Mouse (Mus musculus) gonadal fat pad, adult 2 months (tissue): Measurements from ENCODE around the gene Ftl1. TPM values are rescaled to one million over a fixed set of nuclear protein-coding genes. Genes with fewer than 3 reads are reported as not detected.
"Not testable (repeated sequence)": the region's sequence is repeated elsewhere in the genome, so short reads cannot be mapped to it uniquely, and the experiment has no call there.

Source experiments
- DNase-seq: peaks from one replicate; pipeline ENCODE4 v3.0.0-alpha.2; 2012; ENCODE audit warnings: low read depth
- polyA plus RNA-seq: library from polyadenylated mRNA; depleted of rRNA; stranded (reverse); fragments of >200 nt; gene quantifications from 2 replicates; pipeline ENCODE4 v1.2.3, GENCODE M21; 2012; rRNA removed

The Ftl1 gene
- 2,754 and 3,247 TPM in 2 replicates for polyA plus RNA-seq

DNA sequence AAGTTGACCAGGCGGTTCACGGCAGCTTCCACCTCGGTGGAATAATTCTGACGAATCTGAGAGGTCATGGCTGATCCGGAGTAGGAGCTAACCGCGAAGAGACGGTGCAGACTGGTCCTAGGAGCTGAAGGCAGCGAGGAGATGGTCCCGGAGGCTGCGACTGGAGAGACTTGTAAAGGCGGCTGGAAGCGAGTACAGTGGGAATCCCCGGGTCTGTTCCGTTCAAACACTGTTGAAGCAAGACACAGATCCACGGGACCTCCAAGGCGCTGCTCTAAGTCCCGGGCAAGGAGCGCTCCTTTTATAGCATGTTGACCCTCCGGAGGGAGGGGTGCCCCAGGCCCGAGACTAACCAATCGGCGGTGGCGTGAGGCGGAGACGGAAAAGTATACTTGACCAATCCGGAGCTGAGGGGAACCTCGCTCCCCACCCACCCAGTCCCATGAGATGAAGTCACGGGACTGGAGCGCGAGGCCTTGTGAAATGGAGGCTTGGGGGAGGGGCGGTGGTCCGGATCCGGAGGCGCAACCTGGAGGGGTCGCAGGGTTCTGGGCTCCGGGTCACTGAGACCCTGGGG is at the start of gene Ftl1:
Gene Ftl1, minus strand, starts transcription at position 321 of the 577 bp plus-strand sequence.
- DNase-seq: not testable (repeated sequence)

GRCm38 (mm10) chr7:45509181-45509882 is 49.6 kb upstream of the Ftl1 start:
- DNase-seq: no peak

GRCm38 (mm10) chr7:45508561-45508960 is 48.9 kb upstream of the Ftl1 start:
- no peak for DNase-seq

GRCm38 (mm10) chr7:45507583-45507982 is 47.9 kb upstream of the Ftl1 start:
- DNase-seq: no peak

- DNase-seq: no peak
Measured at GRCm38 (mm10) chr7:45498427-45498826, 38.7 kb upstream of the Ftl1 start.

DNA sequence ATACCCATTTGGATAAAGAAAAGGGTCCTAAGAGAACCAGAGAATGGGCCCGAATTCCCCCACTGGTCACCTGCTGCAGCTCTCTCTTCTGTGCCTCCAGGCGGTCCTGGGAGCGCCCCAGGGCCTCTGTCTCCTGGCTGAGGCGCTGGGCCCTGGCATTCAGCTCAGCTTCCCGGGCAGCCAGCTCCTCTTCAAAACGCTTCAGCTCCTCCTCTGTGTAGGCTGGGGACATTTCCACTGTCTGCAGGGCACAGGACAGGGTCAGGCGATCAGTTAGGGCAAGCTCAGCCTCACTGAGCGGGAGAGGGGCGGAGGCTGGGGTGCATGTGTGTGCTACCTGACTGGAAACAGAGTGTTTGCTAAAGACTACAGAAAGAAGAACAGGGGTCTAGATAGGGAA is 34.9 kb upstream of the Ftl1 start:
- no peak for DNase-seq

GRCm38 (mm10) chr7:45492951-45493350 is 33.3 kb upstream of the Ftl1 start:
- DNase-seq: no peak

DNA sequence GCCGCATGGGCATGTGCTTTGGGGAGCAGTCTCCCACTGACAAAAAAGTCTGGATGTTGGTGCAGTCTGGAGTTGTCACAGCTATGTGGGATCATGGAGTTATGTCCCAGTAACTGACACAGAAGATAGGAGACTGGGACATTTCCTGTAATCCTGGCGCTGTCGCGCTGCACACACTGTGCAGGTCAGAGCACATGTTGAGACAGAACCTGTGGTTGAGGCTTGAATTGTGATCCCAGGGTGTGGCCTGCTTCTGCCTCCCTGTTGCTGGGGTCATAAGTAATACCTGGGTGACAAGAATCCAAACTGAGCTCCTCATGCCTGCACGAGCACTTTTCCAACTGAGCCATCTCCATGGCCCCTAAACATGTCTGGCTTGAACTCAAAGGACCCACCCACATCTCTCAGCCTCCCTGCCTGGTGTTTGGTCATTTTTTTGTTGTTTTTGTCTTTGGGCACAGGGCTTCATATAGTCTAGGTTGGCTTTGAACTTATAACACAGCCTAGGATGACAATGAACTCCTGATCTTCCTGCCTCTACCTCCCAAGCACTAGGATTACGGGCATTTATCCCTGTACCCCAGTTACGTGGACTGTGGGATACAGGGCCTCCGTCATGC is 32.7 kb upstream of the Ftl1 start:
- DNase-seq: no peak

DNA sequence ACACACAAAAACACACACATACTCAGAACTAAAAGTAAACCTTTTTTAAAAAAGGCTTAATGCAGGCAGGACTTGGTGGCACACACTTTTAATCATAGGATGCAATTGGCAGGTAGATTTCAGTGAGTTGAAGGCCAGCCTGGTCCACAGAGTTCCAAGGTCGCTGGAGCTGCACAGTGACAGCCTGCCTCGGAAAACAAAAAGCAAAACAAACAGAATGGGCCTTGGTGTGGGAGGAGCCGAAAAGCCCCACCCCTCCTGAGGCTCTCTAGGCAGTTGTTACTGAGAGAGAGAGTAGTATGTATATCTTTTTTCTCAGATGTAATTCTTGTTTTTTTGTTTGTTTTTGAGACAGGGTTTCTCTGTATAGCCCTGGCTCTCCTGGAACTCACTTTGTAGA is 31.6 kb upstream of the Ftl1 start:
- DNase-seq: no peak

GRCm38 (mm10) chr7:45490822-45491221 is 31.1 kb upstream of the Ftl1 start:
- no peak for DNase-seq

DNA sequence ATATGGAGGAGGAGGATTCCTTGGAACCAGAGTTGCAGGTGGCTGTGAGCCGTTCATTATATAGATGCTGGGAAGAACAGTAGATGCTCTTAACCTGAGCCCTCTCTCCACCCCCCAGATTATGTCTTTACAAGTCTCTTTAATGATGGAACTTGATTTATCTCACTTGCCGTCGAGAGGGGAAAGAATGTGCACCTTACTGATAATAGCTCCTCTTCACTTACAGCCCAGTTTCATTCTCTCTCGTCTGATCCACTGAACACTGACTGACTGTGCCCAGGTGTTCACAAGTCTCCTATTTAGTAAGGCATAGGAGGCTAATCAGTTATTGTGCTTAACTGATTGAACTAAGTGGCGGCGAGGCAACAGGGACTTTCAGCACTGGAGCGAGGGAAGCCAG is 29.9 kb upstream of the Ftl1 start:
- no peak for DNase-seq

DNA sequence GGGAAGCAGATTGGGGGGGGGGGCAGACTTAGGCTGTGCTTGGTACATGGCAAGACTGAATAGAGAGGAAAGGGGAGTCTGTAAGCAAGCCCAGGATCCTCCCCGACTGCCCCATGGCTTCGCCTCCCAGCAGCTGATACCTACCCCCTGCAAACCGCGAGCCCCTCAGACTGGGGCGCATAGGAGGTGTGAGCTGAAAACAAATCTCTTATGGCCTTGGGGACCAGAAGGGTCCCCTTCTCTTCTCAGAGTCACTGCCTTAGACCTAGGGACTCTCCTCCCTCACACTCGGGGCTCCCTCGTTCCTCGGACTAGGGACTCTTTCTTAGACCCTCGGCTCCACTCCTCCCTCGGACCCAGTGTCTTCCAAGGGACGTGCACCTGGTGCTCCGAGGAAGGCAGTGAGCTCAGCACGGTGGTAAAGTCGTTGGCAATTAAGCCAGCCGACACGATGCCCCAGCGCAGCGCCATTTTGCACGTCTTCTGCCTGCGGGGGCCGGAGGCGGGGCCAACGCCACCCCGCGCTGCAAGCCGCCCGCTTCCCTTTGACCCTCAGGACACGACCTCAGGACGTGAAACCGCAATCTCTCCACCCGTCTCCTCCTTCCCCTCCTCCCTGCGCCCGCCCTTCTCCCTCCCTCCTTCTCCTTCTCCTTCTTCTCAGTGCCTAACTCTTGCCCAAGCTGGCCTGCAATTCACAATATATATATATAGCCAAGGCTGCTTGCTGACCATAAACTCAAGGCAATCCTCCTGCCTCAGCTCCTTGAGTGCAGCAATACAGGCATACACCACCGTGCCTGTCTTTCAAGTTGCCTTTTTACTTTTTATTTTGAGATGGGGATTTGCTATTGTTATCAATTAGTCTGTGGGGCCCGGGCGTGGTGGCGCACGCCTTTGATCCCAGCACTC is 28.9 kb upstream of the Ftl1 start, which contains the start of gene Dhdh:
Gene Dhdh, minus strand, starts transcription at position 513 of the 912 bp plus-strand sequence.
- no peak for DNase-seq

GRCm38 (mm10) chr7:45487861-45488292 is 28.2 kb upstream of the Ftl1 start:
- DNase-seq: no peak

GRCm38 (mm10) chr7:45486761-45487415 is 27.2 kb upstream of the Ftl1 start, which contains the start of gene Gm45808:
Gm45808 (minus strand) TSS chr7:45486811.
- DNase-seq: no peak

- DNase-seq: no peak
Measured at GRCm38 (mm10) chr7:45486158-45486557, 26.5 kb upstream of the Ftl1 start.

DNA sequence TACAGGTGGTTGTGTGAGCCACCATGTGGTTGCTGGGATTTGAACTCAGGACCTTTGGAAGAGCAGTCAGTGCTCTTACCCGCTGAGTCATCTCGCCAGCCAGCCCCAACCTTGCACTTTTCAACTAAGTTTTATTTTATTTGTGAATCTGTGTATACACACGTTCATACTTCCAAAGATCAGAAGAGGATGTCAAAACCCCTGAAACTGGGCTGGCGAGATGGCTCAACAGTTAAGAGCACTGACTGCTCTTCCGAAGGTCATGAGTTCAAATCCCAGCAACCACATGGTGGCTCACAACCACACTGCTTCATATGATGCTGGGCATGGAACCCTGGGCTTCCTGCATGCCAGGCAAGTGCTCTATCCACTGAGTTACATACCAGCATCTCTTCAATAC is 25.3 kb upstream of the Ftl1 start:
- DNase-seq: not testable (repeated sequence)

DNA sequence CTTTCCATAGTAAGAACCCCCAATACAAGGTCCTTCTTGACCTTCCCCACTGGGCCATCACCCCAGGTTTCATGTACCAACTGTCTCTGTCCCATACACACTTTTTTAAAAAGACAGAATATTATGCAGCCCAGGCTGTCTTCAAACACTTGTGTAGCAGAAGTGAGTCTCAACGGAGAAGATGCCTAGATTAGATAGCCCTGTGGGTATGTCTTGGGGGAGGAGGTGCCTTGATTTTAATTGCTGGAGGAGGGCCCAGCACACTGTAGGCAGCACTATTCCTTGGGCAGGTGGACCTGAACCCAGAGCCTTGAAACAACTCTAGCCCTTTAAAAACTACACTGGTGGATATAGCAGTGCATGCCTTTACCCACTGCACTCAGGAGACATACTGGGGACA is 22.5 kb upstream of the Ftl1 start:
- DNase-seq: no peak

- DNase-seq: no peak
Measured at GRCm38 (mm10) chr7:45481374-45481927, 21.8 kb upstream of the Ftl1 start, which contains the start of gene Tulp2. Tulp2 (plus strand) TSS chr7:45481877.

DNA sequence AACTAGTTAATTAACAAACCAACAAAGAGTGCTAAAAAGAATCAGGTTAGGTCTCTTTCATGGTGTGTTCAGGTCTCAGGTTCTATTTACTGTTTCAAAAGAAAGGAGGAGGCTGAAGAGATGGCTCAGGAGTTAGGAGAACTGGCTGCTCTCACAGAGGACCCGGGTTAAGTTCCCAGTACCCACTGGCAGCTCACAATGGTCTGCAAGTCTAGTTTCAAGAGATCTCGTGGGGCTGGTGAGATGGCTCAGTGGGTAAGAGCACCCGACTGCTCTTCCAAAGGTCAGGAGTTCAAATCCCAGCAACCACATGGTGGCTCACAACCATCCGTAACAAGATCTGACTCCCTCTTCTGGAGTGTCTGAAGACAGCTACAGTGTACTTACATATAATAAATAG is 20.6 kb upstream of the Ftl1 start:
- DNase-seq: not testable (repeated sequence)

GRCm38 (mm10) chr7:45478774-45479173 is 19.1 kb upstream of the Ftl1 start:
- DNase-seq: no peak

DNA sequence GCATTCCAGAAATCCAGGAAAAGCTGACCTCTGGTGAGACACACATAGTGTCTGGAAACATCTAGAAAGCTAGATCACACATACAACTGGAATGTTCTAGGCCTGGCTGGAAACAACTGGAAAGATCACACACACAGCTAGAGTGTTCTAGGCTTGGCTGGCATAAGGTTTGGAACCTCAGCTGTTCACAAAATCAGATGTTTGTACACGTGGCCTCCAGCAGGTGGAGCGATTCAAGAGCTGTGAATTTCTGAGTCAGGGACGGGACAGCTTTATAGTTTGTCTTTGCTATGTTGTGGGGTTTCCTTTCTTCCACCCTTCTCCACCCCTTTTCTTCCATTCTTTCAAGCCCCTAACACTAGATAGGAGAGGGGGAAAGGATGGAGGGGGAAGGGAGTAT is 17.3 kb upstream of the Ftl1 start:
- no peak for DNase-seq
